ENCODE assay signal across 8 mouse cellular contexts in the genomic region with DNA sequence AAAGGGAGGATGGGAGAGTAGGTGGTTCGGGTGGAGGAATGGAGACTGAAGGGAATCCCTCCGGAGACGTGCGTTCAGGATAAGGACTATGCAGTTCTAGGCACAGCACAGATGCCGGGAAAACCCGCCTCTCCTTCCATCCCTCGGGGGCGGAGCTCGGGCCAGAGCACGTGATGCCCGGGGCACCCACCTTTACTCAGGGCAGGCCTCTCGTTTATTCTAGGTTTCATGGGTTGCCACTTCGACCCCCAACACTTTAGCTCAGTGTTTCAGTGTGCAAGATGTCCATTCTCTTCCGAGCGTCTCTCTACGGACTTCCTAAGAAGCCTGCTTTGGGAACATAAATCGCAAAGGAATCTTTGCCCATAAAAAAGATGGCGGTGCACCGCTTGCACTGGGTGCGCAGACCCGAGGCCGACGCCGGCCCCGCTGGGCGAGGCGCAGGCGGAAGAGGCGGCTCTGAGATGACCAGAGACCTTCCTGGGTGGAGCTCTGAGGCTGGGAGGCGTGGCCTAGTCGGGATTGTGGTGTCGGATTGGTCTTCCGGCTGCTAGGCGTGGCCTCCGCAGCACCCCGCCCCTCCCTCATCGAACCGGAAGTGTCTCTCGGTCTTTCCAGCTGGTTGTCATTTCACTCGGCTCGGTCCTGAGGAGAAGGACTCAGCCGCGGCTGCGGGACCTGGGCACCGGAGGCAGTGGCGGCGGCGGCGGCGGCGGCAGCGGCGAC. TPM values are rescaled to one million over a fixed set of nuclear protein-coding genes. Genes with fewer than 3 reads are reported as not detected.
DNase-seq lines count a peak whose midpoint lies in the region; ATAC-seq and TF ChIP-seq lines count a peak whose summit lies in the region.

No protein-coding gene starts in this region.

- peak; percentile 93 for ATAC-seq in erythroid progenitor cell, adult 5-6 weeks (replicated peaks; ENCODE audit: low FRiP score, poor library complexity, severe bottlenecking)
- ATAC-seq in heart, embryonic 12.5 days (ENCODE audit: insufficient number of reproducible peaks, low FRiP score) = peak; percentile 99
- peak; percentile 100 for ATAC-seq in kidney, postnatal 0 days (replicated peaks; ENCODE audit: low FRiP score, low read depth)
- ATAC-seq in liver, embryonic 11.5 days (replicated peaks; ENCODE audit: low FRiP score) = peak; percentile 99
- ATAC-seq in stomach, embryonic 14.5 days (ENCODE audit: insufficient number of reproducible peaks, insufficient read depth, low FRiP score, low read depth) = peak; percentile 100

- peaks cover 11% of the 10 kb centered on the region for H3K4me1 ChIP-seq in heart, embryonic 12.5 days (replicated peaks)
- peaks cover 13% of the 10 kb centered on the region for H3K4me1 ChIP-seq in kidney, postnatal 0 days (replicated peaks; ENCODE audit: insufficient read depth, low read length)
- peaks cover 13% of the 10 kb centered on the region; the same call in 1 of the 2 replicates for H3K4me1 ChIP-seq in liver, embryonic 11.5 days (replicated peaks; ENCODE audit: control insufficient read depth, insufficient read depth, low read length)
- peaks cover 5% of the 10 kb centered on the region; the same call in 1 of the 2 replicates for H3K4me1 ChIP-seq in stomach, embryonic 14.5 days (ENCODE audit: control insufficient read depth, insufficient read depth, low read length)

- H3K4me2 ChIP-seq in heart, embryonic 12.5 days = peak overlapping the region; percentile 82
- peak overlapping the region; percentile 86 for H3K4me2 ChIP-seq in kidney, postnatal 0 days (ENCODE audit: low read length)
- peak overlapping the region; percentile 79 for H3K4me2 ChIP-seq in liver, embryonic 11.5 days
- peak overlapping the region; percentile 80 for H3K4me2 ChIP-seq in stomach, embryonic 14.5 days (replicated peaks; ENCODE audit: low read depth, low read length)

- no peak for TF ChIP-seq CTCF in kidney, postnatal 0 days (IDR thresholded peaks at IDR 0.05; ENCODE audit: low read depth)

- H3K4me3 ChIP-seq in heart, embryonic 12.5 days = peak overlapping the region; percentile 77
- peak overlapping the region; percentile 86 for H3K4me3 ChIP-seq in kidney, postnatal 0 days (replicated peaks; ENCODE audit: low read depth, low read length)
- H3K4me3 ChIP-seq in liver, embryonic 11.5 days (ENCODE audit: low read depth, low read length) = peak overlapping the region; percentile 92
- H3K4me3 ChIP-seq in stomach, embryonic 14.5 days (ENCODE audit: low read depth, low read length) = peak overlapping the region; percentile 70

- WGBS in heart, embryonic 12.5 days = under 1% methylated on average over 53 of the region's 53 CpGs
- under 1% methylated on average over 53 of the region's 53 CpGs for WGBS in kidney, postnatal 0 days
- WGBS in liver, embryonic 11.5 days = under 1% methylated on average over 53 of the region's 53 CpGs
- WGBS in stomach, embryonic 14.5 days = under 1% methylated on average over 53 of the region's 53 CpGs

- peak overlapping the region; percentile 91 for H3K9ac ChIP-seq in heart, embryonic 12.5 days
- peak overlapping the region; percentile 85 for H3K9ac ChIP-seq in kidney, postnatal 0 days (ENCODE audit: low read depth, low read length)
- H3K9ac ChIP-seq in liver, embryonic 11.5 days (ENCODE audit: low read depth, low read length) = peak overlapping the region; percentile 91
- peak overlapping the region; percentile 64; the same call in 1 of the 2 replicates for H3K9ac ChIP-seq in stomach, embryonic 14.5 days (replicated peaks; ENCODE audit: low read depth, low read length)

- no peaks in the 10 kb centered on the region for H3K27me3 ChIP-seq in heart, embryonic 12.5 days (replicated peaks)
- no peaks in the 10 kb centered on the region for H3K27me3 ChIP-seq in kidney, postnatal 0 days (ENCODE audit: insufficient read depth, low read length)
- H3K27me3 ChIP-seq in liver, embryonic 11.5 days (replicated peaks; ENCODE audit: control insufficient read depth, insufficient read depth, low read length) = no peaks in the 10 kb centered on the region
- H3K27me3 ChIP-seq in stomach, embryonic 14.5 days (ENCODE audit: control insufficient read depth, insufficient read depth, low read length) = no peaks in the 10 kb centered on the region

- no peaks in the 10 kb centered on the region for H3K36me3 ChIP-seq in heart, embryonic 12.5 days
- H3K36me3 ChIP-seq in kidney, postnatal 0 days (ENCODE audit: insufficient read depth, low read length) = no peaks in the 10 kb centered on the region
- no peaks in the 10 kb centered on the region for H3K36me3 ChIP-seq in liver, embryonic 11.5 days (ENCODE audit: control insufficient read depth, insufficient read depth, low read length)
- no peaks in the 10 kb centered on the region for H3K36me3 ChIP-seq in stomach, embryonic 14.5 days (ENCODE audit: control insufficient read depth, insufficient read depth, low read length)

- H3K9me3 ChIP-seq in heart, embryonic 12.5 days (replicated peaks) = no peaks in the 10 kb centered on the region
- no peaks in the 10 kb centered on the region for H3K9me3 ChIP-seq in kidney, postnatal 0 days (replicated peaks; ENCODE audit: low read length)
- H3K9me3 ChIP-seq in liver, embryonic 11.5 days (ENCODE audit: control insufficient read depth, low read length) = no peaks in the 10 kb centered on the region
- no peaks in the 10 kb centered on the region for H3K9me3 ChIP-seq in stomach, embryonic 14.5 days (ENCODE audit: control insufficient read depth, low read depth, low read length)

- peak; percentile 99 for DNase-seq in CD4-positive helper T cell, adult 2 months (ENCODE audit: low read depth, low spot score)
- peak; percentile 99 for DNase-seq in brain, embryonic 18.5 days (ENCODE audit: low read depth, low spot score)
- peak; percentile 99 for DNase-seq in kidney, postnatal 0 days (ENCODE audit: low spot score)
- DNase-seq in liver, embryonic 11.5 days (ENCODE audit: low spot score) = peak; percentile 97
- peak; percentile 99 for DNase-seq in naive thymus-derived CD4-positive, alpha-beta T cell, adult 2 months (ENCODE audit: low read depth)

- H3K27ac ChIP-seq in heart, embryonic 12.5 days (ENCODE audit: poor library complexity, severe bottlenecking) = peak overlapping the region; percentile 82
- peak overlapping the region; percentile 92 for H3K27ac ChIP-seq in kidney, postnatal 0 days
- H3K27ac ChIP-seq in liver, embryonic 11.5 days (ENCODE audit: low read depth, low read length) = peak overlapping the region; percentile 80
- H3K27ac ChIP-seq in stomach, embryonic 14.5 days (ENCODE audit: low read length) = peak overlapping the region; percentile 75

RNA-seq across cellular contexts. Expression of gene Cpeb4, which starts 1.6 kb away (rescaled TPM):
- total RNA-seq in erythroid progenitor cell, adult 5-6 weeks (2015; ENCODE audit: low replicate concordance) = 413 and 439 TPM in 2 replicates
- total RNA-seq in erythroid progenitor cell, adult 5-6 weeks (2017; ENCODE audit: low replicate concordance) = 229 and 303 TPM in 2 replicates
- 13.6 and 16.0 TPM in 2 replicates for polyA plus RNA-seq in heart, embryonic 12.5 days (2016; fragmentation: Nextera tagmentation; extraction: Ambion mirVana)
- 6.1 and 6.7 TPM in 2 replicates for polyA plus RNA-seq in kidney, postnatal 0 days (2015; fragmentation: Nextera tagmentation; extraction: Ambion mirVana)
- 14.4 and 15.8 TPM in 2 replicates for polyA plus RNA-seq in liver, embryonic 11.5 days (2014; fragmentation: Nextera tagmentation; extraction: Ambion mirVana)
- polyA plus RNA-seq in stomach, embryonic 14.5 days (2014; fragmentation: Nextera tagmentation; extraction: Ambion mirVana) = 4.9 and 6.5 TPM in 2 replicates

Comparison
In these comparisons a context has a peak if more than half of its experiments do, and no peak if none do; other contexts are left out.
1. Peak in every context shown above with its lines: DNase-seq, ATAC-seq, H3K4me3 ChIP-seq and H3K27ac ChIP-seq.